ENCODE assay signal across 8 mouse cellular contexts in genomic region chr4:62673531-62674030, GRCm38 (mm10).
DNase-seq lines count a peak whose midpoint lies in the region; ATAC-seq and TF ChIP-seq lines count a peak whose summit lies in the region.

No protein-coding gene starts in this region.

- peak overlapping the region; percentile 68 for H3K4me2 ChIP-seq in hindbrain, embryonic 12.5 days (replicated peaks)
- peak overlapping the region; percentile 74 for H3K4me2 ChIP-seq in midbrain, embryonic 13.5 days (replicated peaks)

- no peak for TF ChIP-seq CTCF in cerebellum, adult 2 months (IDR thresholded peaks at IDR 0.05; ENCODE audit: borderline replicate concordance, insufficient read depth, low read depth, low read length)
- no peak for TF ChIP-seq CTCF in brain, embryonic 14.5 days (IDR thresholded peaks at IDR 0.05; ENCODE audit: borderline replicate concordance, extremely low read depth, insufficient read depth, insufficient read length)

- no peak for TF ChIP-seq POLR2A in cerebellum, adult 2 months (IDR thresholded peaks at IDR 0.05; ENCODE audit: borderline replicate concordance, insufficient read depth, low read length)
- no peak for TF ChIP-seq POLR2A in brain, embryonic 14.5 days (IDR thresholded peaks at IDR 0.05; ENCODE audit: borderline replicate concordance, extremely low read depth, insufficient read depth, insufficient read length, poor library complexity, severe bottlenecking)

- WGBS in cerebellum, adult 2 months = 35% methylated on average over 9 of the region's 9 CpGs
- WGBS in hindbrain, embryonic 12.5 days = 4% methylated on average over 9 of the region's 9 CpGs
- WGBS in midbrain, embryonic 13.5 days = 5% methylated on average over 9 of the region's 9 CpGs

- peak overlapping the region; percentile 87 for H3K9ac ChIP-seq in hindbrain, embryonic 12.5 days
- peak overlapping the region; percentile 87 for H3K9ac ChIP-seq in midbrain, embryonic 13.5 days (replicated peaks)

- no peak for ATAC-seq in cerebellum, adult (ENCODE audit: insufficient number of reproducible peaks, low FRiP score, low TSS enrichment)
- ATAC-seq in hindbrain, embryonic 12.5 days (ENCODE audit: low FRiP score) = peak; percentile 70
- peak; percentile 78 for ATAC-seq in midbrain, embryonic 13.5 days
- ATAC-seq in frontal cortex, adult (ENCODE audit: low TSS enrichment) = no peak

- peak overlapping the region; percentile 98 for H3K4me3 ChIP-seq in cerebellum, adult 2 months (replicated peaks; ENCODE audit: insufficient read depth, low read depth, low read length)
- H3K4me3 ChIP-seq in hindbrain, embryonic 12.5 days = peak overlapping the region; percentile 59
- peak overlapping the region; percentile 71 for H3K4me3 ChIP-seq in midbrain, embryonic 13.5 days (replicated peaks)

- no peaks in the 10 kb centered on the region for H3K9me3 ChIP-seq in hindbrain, embryonic 12.5 days (replicated peaks)
- H3K9me3 ChIP-seq in midbrain, embryonic 13.5 days = no peaks in the 10 kb centered on the region

- H3K36me3 ChIP-seq in hindbrain, embryonic 12.5 days = 0 out of 2 replicates have a peak, but pooled peaks cover 7% of the 10 kb centered on the region
- H3K36me3 ChIP-seq in midbrain, embryonic 13.5 days = peaks cover 3% of the 10 kb centered on the region; the same call in 1 of the 2 replicates

- peak overlapping the region; percentile 95 for H3K27ac ChIP-seq in cerebellum, adult 2 months (ENCODE audit: insufficient read depth, low read length)
- H3K27ac ChIP-seq in hindbrain, embryonic 12.5 days = no peak overlapping the region; the same call in 1 of the 2 replicates
- peak overlapping the region; percentile 80; the same call in 1 of the 2 replicates for H3K27ac ChIP-seq in midbrain, embryonic 13.5 days

- peaks cover 42% of the 10 kb centered on the region for H3K4me1 ChIP-seq in cerebellum, adult 2 months (ENCODE audit: control insufficient read depth, insufficient read depth, low read length)
- peaks cover 58% of the 10 kb centered on the region for H3K4me1 ChIP-seq in hindbrain, embryonic 12.5 days
- peaks cover 51% of the 10 kb centered on the region for H3K4me1 ChIP-seq in midbrain, embryonic 13.5 days (replicated peaks)

- H3K27me3 ChIP-seq in cerebellum, adult 2 months (ENCODE audit: control insufficient read depth, insufficient read depth, low read length) = no peaks in the 10 kb centered on the region
- H3K27me3 ChIP-seq in hindbrain, embryonic 12.5 days = peaks cover 3% of the 10 kb centered on the region; the same call in 1 of the 2 replicates
- no peaks in the 10 kb centered on the region for H3K27me3 ChIP-seq in midbrain, embryonic 13.5 days

- peak in 1 of 2 experiments; percentile 40 for DNase-seq in cerebellum, adult 2 months
- peak; percentile 65 for DNase-seq in brain, embryonic 14.5 days (ENCODE audit: low read depth)
- DNase-seq in adrenal gland, postnatal 10 days = no peak
- no peak for DNase-seq in kidney, adult 8-10 months

Comparison
In these comparisons a context has a peak if more than half of its experiments do, and no peak if none do; other contexts are left out.
1. ATAC-seq: peak in hindbrain, embryonic 12.5 days (single experiment) and midbrain, embryonic 13.5 days (single experiment); none in cerebellum, adult (single experiment) and frontal cortex, adult (single experiment).
2. Peak in every context shown above with its lines, with median percentiles within 50 percentile points of each other: H3K4me3 ChIP-seq.